ENCODE assay signal across 10 mouse cellular contexts in genomic region chr1:59438330-59438729, GRCm38 (mm10). TPM values are rescaled to one million over a fixed set of nuclear protein-coding genes. Genes with fewer than 3 reads are reported as not detected.
DNase-seq lines count a peak whose midpoint lies in the region; ATAC-seq and TF ChIP-seq lines count a peak whose summit lies in the region.
"Had no signal": no experiment of that assay in that cellular context is flagged by ENCODE, and none has a peak within 500 bp of the region (broad histone marks: within the 10 kb centered on the region; RNA-seq: fewer than 3 reads in every experiment).

No protein-coding gene starts in this region.

- peak overlapping the region; percentile 88 for H3K27ac ChIP-seq in hindbrain, embryonic 10.5 days
- H3K27ac ChIP-seq in hindbrain, embryonic 16.5 days (ENCODE audit: low read depth, low read length) = no peak overlapping the region; the same call in 1 of the 2 replicates
- 0 out of 2 replicates have a peak overlapping the region, but pooled peaks have one; percentile 48 for H3K27ac ChIP-seq in embryonic facial prominence, embryonic 14.5 days (replicated peaks; ENCODE audit: low read depth, low read length)
- peak overlapping the region; percentile 48 for H3K27ac ChIP-seq in limb, embryonic 11.5 days (replicated peaks; ENCODE audit: low read depth, low read length)
- H3K27ac ChIP-seq in cerebellum, adult 2 months (ENCODE audit: insufficient read depth, low read length) = no peak overlapping the region

- no peaks in the 10 kb centered on the region for H3K9me3 ChIP-seq in hindbrain, embryonic 10.5 days
- no peaks in the 10 kb centered on the region for H3K9me3 ChIP-seq in hindbrain, embryonic 16.5 days (ENCODE audit: control insufficient read depth, low read length)
- H3K9me3 ChIP-seq in embryonic facial prominence, embryonic 14.5 days (ENCODE audit: control insufficient read depth, low read length) = no peaks in the 10 kb centered on the region
- H3K9me3 ChIP-seq in limb, embryonic 11.5 days (ENCODE audit: control insufficient read depth, low read length) = no peaks in the 10 kb centered on the region

- peaks cover 52% of the 10 kb centered on the region for H3K4me1 ChIP-seq in hindbrain, embryonic 10.5 days (replicated peaks)
- peaks cover 7% of the 10 kb centered on the region for H3K4me1 ChIP-seq in hindbrain, embryonic 16.5 days (ENCODE audit: control insufficient read depth, insufficient read depth, low read depth, low read length)
- H3K4me1 ChIP-seq in embryonic facial prominence, embryonic 14.5 days (ENCODE audit: control insufficient read depth, insufficient read depth, low read length) = peaks cover 10% of the 10 kb centered on the region; the same call in 1 of the 2 replicates
- peaks cover 5% of the 10 kb centered on the region; the same call in 1 of the 2 replicates for H3K4me1 ChIP-seq in limb, embryonic 11.5 days (ENCODE audit: control insufficient read depth, insufficient read depth, low read length)
- H3K4me1 ChIP-seq in cerebellum, adult 2 months (ENCODE audit: control insufficient read depth, insufficient read depth, low read length) = peaks cover 15% of the 10 kb centered on the region

- WGBS in hindbrain, embryonic 10.5 days = 29% methylated on average over 4 of the region's 4 CpGs
- WGBS in hindbrain, embryonic 16.5 days = 31% methylated on average over 4 of the region's 4 CpGs
- 31% methylated on average over 4 of the region's 4 CpGs for WGBS in embryonic facial prominence, embryonic 14.5 days
- WGBS in limb, embryonic 11.5 days = 56% methylated on average over 4 of the region's 4 CpGs
- WGBS in cerebellum, adult 2 months = 97% methylated on average over 4 of the region's 4 CpGs

- H3K27me3 ChIP-seq in hindbrain, embryonic 10.5 days (ENCODE audit: insufficient read depth, poor library complexity, severe bottlenecking) = no peaks in the 10 kb centered on the region
- no peaks in the 10 kb centered on the region for H3K27me3 ChIP-seq in hindbrain, embryonic 16.5 days (replicated peaks; ENCODE audit: control insufficient read depth, insufficient read depth, low read length)
- no peaks in the 10 kb centered on the region for H3K27me3 ChIP-seq in embryonic facial prominence, embryonic 14.5 days (replicated peaks; ENCODE audit: control insufficient read depth, insufficient read depth, low read length)
- H3K27me3 ChIP-seq in limb, embryonic 11.5 days (ENCODE audit: control insufficient read depth, insufficient read depth, low read length) = no peaks in the 10 kb centered on the region
- H3K27me3 ChIP-seq in myocyte (ENCODE audit: control insufficient read depth, insufficient read depth, insufficient read length) = no peaks in the 10 kb centered on the region
- H3K27me3 ChIP-seq in cerebellum, adult 2 months (ENCODE audit: control insufficient read depth, insufficient read depth, low read length) = no peaks in the 10 kb centered on the region

- no peak overlapping the region for H3K4me2 ChIP-seq in hindbrain, embryonic 16.5 days (ENCODE audit: low read length)
- H3K4me2 ChIP-seq in embryonic facial prominence, embryonic 14.5 days (ENCODE audit: low read depth, low read length) = no peak overlapping the region
- H3K4me2 ChIP-seq in limb, embryonic 11.5 days (ENCODE audit: low read depth, severe bottlenecking) = no peak overlapping the region
- H3K4me2 ChIP-seq in myocyte (ENCODE audit: low read depth) = no peak overlapping the region

- H3K4me3 ChIP-seq in hindbrain, embryonic 10.5 days = no peak overlapping the region
- no peak overlapping the region for H3K4me3 ChIP-seq in hindbrain, embryonic 16.5 days (ENCODE audit: low read length)
- no peak overlapping the region for H3K4me3 ChIP-seq in embryonic facial prominence, embryonic 14.5 days (ENCODE audit: low read depth, low read length)
- H3K4me3 ChIP-seq in limb, embryonic 11.5 days (ENCODE audit: low read depth, low read length) = no peak overlapping the region
- no peak overlapping the region for H3K4me3 ChIP-seq in myocyte
- no peak overlapping the region for H3K4me3 ChIP-seq in cerebellum, adult 2 months (replicated peaks; ENCODE audit: insufficient read depth, low read depth, low read length)

- no peak for TF ChIP-seq CTCF in cerebellum, adult 2 months (IDR thresholded peaks at IDR 0.05; ENCODE audit: borderline replicate concordance, insufficient read depth, low read depth, low read length)

- H3ac ChIP-seq in myocyte (ENCODE audit: control insufficient read depth, insufficient read length) = no peak overlapping the region

- no peaks in the 10 kb centered on the region for H3K79me2 ChIP-seq in myocyte (ENCODE audit: control insufficient read depth, insufficient read depth)

- no peaks in the 10 kb centered on the region for H3K36me3 ChIP-seq in hindbrain, embryonic 10.5 days
- no peaks in the 10 kb centered on the region for H3K36me3 ChIP-seq in hindbrain, embryonic 16.5 days (ENCODE audit: control insufficient read depth, insufficient read depth, low read length)
- H3K36me3 ChIP-seq in embryonic facial prominence, embryonic 14.5 days (ENCODE audit: control insufficient read depth, insufficient read depth, low read length) = no peaks in the 10 kb centered on the region
- H3K36me3 ChIP-seq in limb, embryonic 11.5 days (ENCODE audit: control insufficient read depth, insufficient read depth, low read length) = no peaks in the 10 kb centered on the region
- H3K36me3 ChIP-seq in myocyte (ENCODE audit: control insufficient read depth, insufficient read depth) = no peaks in the 10 kb centered on the region

- no peak for ATAC-seq in hindbrain, embryonic 16.5 days
- no peak for ATAC-seq in embryonic facial prominence, embryonic 14.5 days (ENCODE audit: low read depth)
- no peak for ATAC-seq in limb, embryonic 11.5 days (ENCODE audit: insufficient number of reproducible peaks, low FRiP score, low TSS enrichment, low read depth)

- no peak for TF ChIP-seq POLR2A in myocyte (IDR thresholded peaks at IDR 0.05; ENCODE audit: insufficient read length, low read depth)
- no peak for TF ChIP-seq POLR2A in cerebellum, adult 2 months (IDR thresholded peaks at IDR 0.05; ENCODE audit: borderline replicate concordance, insufficient read depth, low read length)

- no peak overlapping the region for H3K9ac ChIP-seq in hindbrain, embryonic 16.5 days (ENCODE audit: low read depth, low read length)
- H3K9ac ChIP-seq in embryonic facial prominence, embryonic 14.5 days (ENCODE audit: low read depth, low read length) = no peak overlapping the region
- no peak overlapping the region for H3K9ac ChIP-seq in limb, embryonic 11.5 days (ENCODE audit: low read length)

- DNase-seq in hindbrain, embryonic 10.5 days (ENCODE audit: low spot score) = peak; percentile 46
- DNase-seq in embryonic facial prominence, embryonic 14.5 days (ENCODE audit: low spot score) = no peak
- no peak for DNase-seq in limb, embryonic 11.5 days (ENCODE audit: low spot score)
- no peak for DNase-seq in layer of hippocampus, postnatal 36 days
- no peak for DNase-seq in frontal cortex, postnatal 36 days (ENCODE audit: low spot score in 2 of 2)
- no peak for DNase-seq in cerebellum, adult 2 months
- DNase-seq: lung, postnatal 4 days; thymus, postnatal 4 days had no signal

TF ChIP-seq in myocyte, 11 proteins besides CTCF, POLR2A, EP300 and RAD21:
- TF ChIP-seq MYOD1 (IDR thresholded peaks at IDR 0.05; ENCODE audit: control insufficient read depth in 1 of 3, insufficient read length in 2 of 3, low read depth in 2 of 3) (peak in 2 of 3 experiments; percentile 29 to 54), E2F4 (IDR thresholded peaks at IDR 0.05; ENCODE audit: insufficient read depth) (no peak), MYOG (IDR thresholded peaks at IDR 0.05; ENCODE audit: control insufficient read depth in 1 of 3, insufficient read depth in 1 of 3, insufficient read length in 2 of 3, low read depth in 2 of 3) (peak in 2 of 3 experiments; percentile 11 to 45)

RNA-seq across cellular contexts. Expression of gene Fzd7, which starts 43.9 kb away (rescaled TPM):
- polyA plus RNA-seq in hindbrain, embryonic 10.5 days (2016; fragmentation: Nextera tagmentation; extraction: Ambion mirVana) = 14.4 and 16.1 TPM in 2 replicates
- 1.9 and 2.7 TPM in 2 replicates for polyA plus RNA-seq in hindbrain, embryonic 16.5 days (2015; fragmentation: Nextera tagmentation; extraction: Ambion mirVana)
- 13.8 and 16.6 TPM in 2 replicates for polyA plus RNA-seq in embryonic facial prominence, embryonic 14.5 days (2014; fragmentation: Nextera tagmentation; extraction: Ambion mirVana)
- 15.3 and 19.7 TPM in 2 replicates for polyA plus RNA-seq in limb, embryonic 11.5 days (2014; fragmentation: Nextera tagmentation; extraction: Ambion mirVana)
- polyA plus RNA-seq in myocyte (2012; fragmentation: generic; extraction: Trizol) = 16.4 TPM
- total RNA-seq in layer of hippocampus, postnatal 36 days (2021) = 1 to 10 TPM; 5.3 to 5.4 TPM
- polyA plus RNA-seq in cerebellum, adult 2 months (2012; rRNA removed) = 25.0 and 28.1 TPM in 2 replicates

Comparison
In these comparisons a context has a peak if more than half of its experiments do, and no peak if none do; other contexts are left out.
1. H3K27ac ChIP-seq: peak in hindbrain, embryonic 10.5 days (single experiment), embryonic facial prominence, embryonic 14.5 days (single experiment) and limb, embryonic 11.5 days (single experiment); none in hindbrain, embryonic 16.5 days (single experiment) and cerebellum, adult 2 months (single experiment).